Mouse (Mus musculus) heart, embryonic 13.5 days (tissue): ENCODE measurements around the gene Sap30bp. TPM values are rescaled to one million over a fixed set of nuclear protein-coding genes. Genes with fewer than 3 reads are reported as not detected.
A peak's percentile ranks its signal among the peaks of the same experiment; 100 is the strongest.

Experiments
- ATAC-seq: fragments of 200-750 bp; cut with Nextera tagmentation; 2 replicates; pipeline ENCODE4 v1.8.0; 2017; ENCODE audit warnings: moderate TSS enrichment; ENCODE audit not compliant: insufficient number of reproducible peaks, low FRiP score, low TSS enrichment; ENCODE audit errors: extremely low read depth
- H3K27ac ChIP-seq: fragments of 300-500 bp; sonication (generic); replicated peaks from 2 replicates; pipeline ENCODE4 v1.5.1; 2015; ENCODE audit warnings: moderate library complexity, mild to moderate bottlenecking, inconsistent platforms
- H3K27me3 ChIP-seq: fragments of 300-500 bp; sonication (generic); replicated peaks from 2 replicates; pipeline ENCODE4 v1.6.1; 2015; ENCODE audit warnings: mild to moderate bottlenecking, inconsistent platforms
- H3K36me3 ChIP-seq: fragments of 300-500 bp; sonication (generic); 2 replicates; pipeline ENCODE4 v1.6.1; 2015; ENCODE audit warnings: mild to moderate bottlenecking, inconsistent platforms
- H3K4me1 ChIP-seq: fragments of 300-500 bp; sonication (generic); 2 replicates; pipeline ENCODE4 v1.6.1; 2015; ENCODE audit warnings: inconsistent platforms
- H3K4me2 ChIP-seq: fragments of 300-500 bp; sonication (generic); 2 replicates; pipeline ENCODE4 v1.6.1; 2015; ENCODE audit warnings: inconsistent platforms, mild to moderate bottlenecking, moderate library complexity
- H3K4me3 ChIP-seq: fragments of 300-500 bp; sonication (generic); 2 replicates; pipeline ENCODE4 v1.5.1; 2015; ENCODE audit warnings: moderate library complexity, mild to moderate bottlenecking, inconsistent platforms
- H3K9ac ChIP-seq: fragments of 300-500 bp; sonication (generic); 2 replicates; pipeline ENCODE4 v1.6.1; 2015; ENCODE audit warnings: inconsistent platforms, mild to moderate bottlenecking, moderate library complexity
- H3K9me3 ChIP-seq: fragments of 300-500 bp; sonication (generic); 2 replicates; pipeline ENCODE4 v1.6.1; 2016; ENCODE audit warnings: inconsistent platforms
- WGBS: fragments of 180-500 bp; shearing (Covaris S2); methylation state at CpG from one replicate; pipeline ENCODE4 v1.1.7; 2015; ENCODE audit warnings: mixed read lengths; 5-methylcytosine and 5-hydroxymethylcytosine counted together
- polyA plus RNA-seq: library from polyadenylated mRNA; unstranded; fragments of >200 nt; fragmentation: Nextera tagmentation; extraction: Ambion mirVana; gene quantifications from 2 replicates; pipeline ENCODE4 v1.2.1, GENCODE M21; 2015

Gene Sap30bp
- polyA plus RNA-seq, 1 experiment from 2014 or later = 23.3 TPM

GRCm38 (mm10) chr11:115933747-115934110, 647 bp downstream of the Sap30bp start:
- 0 out of 2 replicates have a peak overlapping the region, but pooled peaks have one; percentile 12 for H3K27ac ChIP-seq
- no peaks in the 10 kb centered on the region for H3K27me3 ChIP-seq
- no peaks in the 10 kb centered on the region for H3K9me3 ChIP-seq
- H3K36me3 ChIP-seq = peaks cover 44% of the 10 kb centered on the region
- peaks cover 21% of the 10 kb centered on the region for H3K4me1 ChIP-seq
- under 1% methylated on average over 16 of the region's 16 CpGs for WGBS
- H3K4me2 ChIP-seq = peak overlapping the region; percentile 83
- ATAC-seq = no peak
- peak overlapping the region; percentile 86 for H3K9ac ChIP-seq
- peak overlapping the region; percentile 69 for H3K4me3 ChIP-seq

DNA sequence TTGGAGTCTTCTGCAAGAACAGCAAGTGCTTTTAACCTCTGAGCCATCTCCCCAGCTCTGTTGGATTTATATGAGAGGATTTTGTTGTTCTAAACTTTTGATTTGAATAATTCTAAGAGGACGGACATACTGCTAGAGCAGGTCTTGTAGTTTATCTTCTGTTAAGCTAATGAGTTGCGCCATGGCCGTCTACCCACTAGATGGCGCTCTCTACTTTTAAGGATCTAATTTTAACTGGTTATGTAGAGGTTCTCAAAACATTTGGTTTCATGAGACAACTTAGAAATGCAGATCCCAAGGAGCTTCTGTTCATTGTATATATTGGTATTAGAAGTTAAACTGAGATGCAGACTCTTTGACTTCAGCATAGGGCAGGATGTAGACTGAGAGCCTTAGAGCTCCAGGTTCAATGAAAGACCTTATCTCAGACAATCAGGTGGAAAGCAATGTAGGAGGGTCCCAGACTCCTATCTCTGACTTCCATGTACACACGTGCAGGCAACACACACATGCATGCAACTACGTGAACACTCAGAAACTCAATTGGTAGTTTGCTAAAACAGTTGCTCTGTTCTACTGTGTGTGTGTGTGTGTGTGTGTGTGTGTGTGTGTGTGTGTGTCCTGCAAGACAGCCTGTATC, 6.7 kb downstream of the Sap30bp start:
- Histone ChIP-seq H3K27me3 (no peaks in the 10 kb centered on the region), H3K36me3 (peaks cover 87% of the 10 kb centered on the region), H3K9me3 (no peaks in the 10 kb centered on the region), H3K4me3 (no peak overlapping the region), H3K27ac (no peak overlapping the region), H3K4me1 (peaks cover 1% of the 10 kb centered on the region), H3K4me2 (no peak overlapping the region), H3K9ac (no peak overlapping the region)
- WGBS = 35% methylated on average over 6 of the region's 6 CpGs
- no peak for ATAC-seq

- H3K4me2 ChIP-seq = no peak overlapping the region
- 78% methylated on average over 7 of the region's 7 CpGs for WGBS
Observed at GRCm38 (mm10) chr11:115941980-115942379, 8.9 kb downstream of the Sap30bp start.

DNA sequence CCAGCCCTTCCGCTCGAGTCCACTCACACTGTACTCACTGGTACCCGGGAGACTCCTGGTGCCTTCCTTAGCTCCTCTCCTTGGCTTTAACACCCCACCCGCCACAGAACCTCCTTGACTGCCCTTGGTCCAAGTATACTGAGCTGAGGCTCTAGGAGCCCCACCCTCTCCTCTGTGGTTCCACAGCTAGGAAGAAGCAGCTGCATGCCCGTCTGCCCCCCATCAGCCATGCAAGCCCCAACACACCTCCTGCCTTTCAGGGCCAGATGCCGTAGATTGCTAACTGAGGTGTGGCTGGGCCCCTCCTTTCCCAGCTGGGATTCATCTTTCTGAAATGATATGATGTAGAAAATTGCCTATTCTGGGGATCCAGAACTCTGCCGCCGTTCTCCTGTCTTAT, 12.2 kb downstream of the Sap30bp start:
- WGBS = 83% methylated on average over 8 of the region's 8 CpGs
- Histone ChIP-seq H3K4me3 (no peak overlapping the region), H3K4me1 (no peaks in the 10 kb centered on the region), H3K36me3 (peaks cover 88% of the 10 kb centered on the region), H3K27ac (no peak overlapping the region), H3K4me2 (no peak overlapping the region), H3K9ac (no peak overlapping the region), H3K27me3 (no peaks in the 10 kb centered on the region), H3K9me3 (no peaks in the 10 kb centered on the region)
- ATAC-seq = no peak

More at GRCm38 (mm10) chr11:115941980-115942379, 8.9 kb downstream of the Sap30bp start:
- no peak for ATAC-seq
- H3K4me3 ChIP-seq = no peak overlapping the region
- no peaks in the 10 kb centered on the region for H3K9me3 ChIP-seq
- H3K27ac ChIP-seq = no peak overlapping the region
- no peaks in the 10 kb centered on the region for H3K27me3 ChIP-seq
- no peak overlapping the region for H3K9ac ChIP-seq
- H3K36me3 ChIP-seq = peaks cover 91% of the 10 kb centered on the region
- H3K4me1 ChIP-seq = no peaks in the 10 kb centered on the region

- H3K27ac ChIP-seq = peak overlapping the region; percentile 42
Observed at GRCm38 (mm10) chr11:115946221-115946828, 13.2 kb downstream of the Sap30bp start.

DNA sequence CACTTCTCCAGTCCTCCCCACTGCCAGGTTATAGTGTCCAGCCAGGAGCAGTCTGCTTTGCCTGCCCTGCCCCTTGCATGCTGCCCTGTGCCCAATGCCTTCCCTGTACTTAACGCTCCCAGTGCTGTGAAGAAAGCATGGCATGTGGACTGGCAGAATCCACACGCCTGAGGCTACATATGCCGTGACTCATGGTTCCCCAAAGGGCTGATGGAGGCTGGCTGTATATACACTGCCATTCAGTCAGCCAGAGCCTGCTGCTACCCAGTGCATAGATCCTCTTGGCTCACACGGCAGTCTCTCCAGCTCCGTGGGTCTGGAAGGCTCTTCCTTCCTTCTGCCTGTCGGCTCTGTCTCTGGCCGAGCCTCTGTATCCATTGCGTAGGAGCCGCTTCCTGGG, 15.2 kb downstream of the Sap30bp start:
- Histone ChIP-seq H3K9ac (no peak overlapping the region), H3K4me2 (no peak overlapping the region), H3K9me3 (no peaks in the 10 kb centered on the region), H3K36me3 (peaks cover 87% of the 10 kb centered on the region), H3K4me1 (no peaks in the 10 kb centered on the region), H3K27me3 (no peaks in the 10 kb centered on the region), H3K27ac (no peak overlapping the region), H3K4me3 (no peak overlapping the region)
- no peak for ATAC-seq
- WGBS = 91% methylated on average over 9 of the region's 9 CpGs

More at GRCm38 (mm10) chr11:115946221-115946828, 13.2 kb downstream of the Sap30bp start:
- Histone ChIP-seq H3K4me1 (no peaks in the 10 kb centered on the region), H3K36me3 (peaks cover 87% of the 10 kb centered on the region), H3K9me3 (no peaks in the 10 kb centered on the region), H3K4me3 (no peak overlapping the region), H3K4me2 (no peak overlapping the region), H3K9ac (no peak overlapping the region), H3K27me3 (no peaks in the 10 kb centered on the region)
- WGBS = 80% methylated on average over 9 of the region's 9 CpGs
- no peak for ATAC-seq

DNA sequence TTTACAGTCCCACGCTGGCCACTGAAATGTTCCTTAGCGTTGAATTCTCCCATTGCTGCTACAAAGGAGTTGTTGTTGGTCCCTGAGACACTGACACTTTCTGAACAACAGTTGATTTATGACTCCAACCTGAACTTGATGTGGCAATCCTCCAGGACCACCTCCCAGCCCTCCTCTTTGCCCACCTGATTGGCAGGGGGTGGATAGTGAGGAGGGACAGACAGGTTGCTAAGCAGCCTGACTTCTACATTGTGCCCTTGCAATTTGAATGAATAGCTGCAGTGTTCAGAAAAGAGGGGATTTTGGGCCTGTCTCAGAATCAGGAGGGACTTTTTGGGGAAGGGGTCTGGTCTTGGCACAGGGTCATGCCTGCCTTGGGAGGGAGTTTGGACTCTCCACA, 17.6 kb downstream of the Sap30bp start:
- ATAC-seq = no peak
- Histone ChIP-seq H3K36me3 (peaks cover 90% of the 10 kb centered on the region), H3K9me3 (no peaks in the 10 kb centered on the region), H3K4me2 (no peak overlapping the region), H3K27me3 (no peaks in the 10 kb centered on the region), H3K4me3 (no peak overlapping the region), H3K4me1 (no peaks in the 10 kb centered on the region), H3K9ac (no peak overlapping the region), H3K27ac (no peak overlapping the region)
- WGBS = 94% methylated on average over 2 of the region's 2 CpGs

DNA sequence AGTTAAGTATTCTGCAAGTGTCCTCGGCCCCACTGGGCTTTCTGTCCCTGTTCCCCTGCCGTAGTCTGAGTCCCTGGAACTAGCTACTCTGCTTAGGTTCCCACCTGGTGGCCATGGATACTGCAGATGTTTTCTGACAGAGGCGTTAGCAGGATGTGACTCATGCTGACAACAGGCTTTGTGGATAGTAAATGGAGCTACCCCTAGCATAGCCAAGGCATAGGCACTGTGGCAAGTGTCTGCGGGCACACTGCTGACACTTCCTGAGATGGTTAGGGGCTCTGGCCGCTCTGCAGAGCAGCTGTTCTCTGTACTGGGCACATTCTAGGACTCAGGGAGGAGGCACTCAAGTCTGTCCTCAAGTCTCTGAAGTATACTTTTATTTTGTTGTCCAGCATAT, 21.6 kb downstream of the Sap30bp start:
- peaks cover 6% of the 10 kb centered on the region; the same call in 1 of the 2 replicates for H3K4me1 ChIP-seq
- no peak overlapping the region for H3K4me3 ChIP-seq
- H3K27ac ChIP-seq = no peak overlapping the region
- ATAC-seq = no peak
- no peak overlapping the region for H3K4me2 ChIP-seq
- no peak overlapping the region for H3K9ac ChIP-seq
- 75% methylated on average over 5 of the region's 5 CpGs for WGBS
- peaks cover 82% of the 10 kb centered on the region for H3K36me3 ChIP-seq
- H3K9me3 ChIP-seq = no peaks in the 10 kb centered on the region
- no peaks in the 10 kb centered on the region for H3K27me3 ChIP-seq

- Histone ChIP-seq H3K4me1 (peaks cover 6% of the 10 kb centered on the region; the same call in 1 of the 2 replicates), H3K9ac (no peak overlapping the region), H3K9me3 (no peaks in the 10 kb centered on the region), H3K36me3 (peaks cover 82% of the 10 kb centered on the region), H3K4me3 (no peak overlapping the region), H3K27ac (0 out of 2 replicates have a peak overlapping the region, but pooled peaks have one; percentile 1), H3K4me2 (no peak overlapping the region), H3K27me3 (no peaks in the 10 kb centered on the region)
- 74% methylated on average over 10 of the region's 10 CpGs for WGBS
- ATAC-seq = no peak
Observed at GRCm38 (mm10) chr11:115955195-115955858, 22.2 kb downstream of the Sap30bp start.

- ATAC-seq = no peak
- Histone ChIP-seq H3K4me3 (no peak overlapping the region), H3K4me1 (peaks cover 6% of the 10 kb centered on the region; the same call in 1 of the 2 replicates), H3K27me3 (no peaks in the 10 kb centered on the region), H3K9me3 (no peaks in the 10 kb centered on the region), H3K9ac (no peak overlapping the region), H3K4me2 (no peak overlapping the region), H3K27ac (peak overlapping the region; percentile 36), H3K36me3 (peaks cover 83% of the 10 kb centered on the region)
- WGBS = 62% methylated on average over 4 of the region's 4 CpGs
Observed at GRCm38 (mm10) chr11:115956453-115956852, 23.4 kb downstream of the Sap30bp start.

DNA sequence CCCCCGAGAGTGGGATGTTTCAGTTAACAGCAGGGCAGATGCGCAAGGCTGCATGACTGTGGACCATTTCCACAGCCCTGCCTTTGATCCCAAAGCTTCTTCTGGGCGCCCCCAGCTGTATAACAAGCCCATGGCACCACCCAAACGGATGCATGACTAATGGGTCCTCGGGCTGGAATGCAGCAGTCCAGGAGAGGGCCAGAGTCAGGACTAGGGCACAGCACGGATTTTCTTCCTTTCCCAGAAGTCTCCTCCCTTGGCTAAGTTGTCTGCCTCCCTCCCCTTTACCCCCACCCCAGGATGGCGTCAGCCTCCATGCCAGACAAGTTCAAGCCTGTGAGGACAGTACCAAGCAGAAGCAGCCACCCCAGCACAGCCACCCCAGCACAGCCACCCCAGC, 24.9 kb downstream of the Sap30bp start:
- Histone ChIP-seq H3K9ac (no peak overlapping the region), H3K27me3 (no peaks in the 10 kb centered on the region), H3K36me3 (peaks cover 83% of the 10 kb centered on the region), H3K4me1 (peaks cover 6% of the 10 kb centered on the region; the same call in 1 of the 2 replicates), H3K4me2 (no peak overlapping the region), H3K27ac (no peak overlapping the region), H3K4me3 (no peak overlapping the region), H3K9me3 (no peaks in the 10 kb centered on the region)
- no peak for ATAC-seq
- WGBS = 77% methylated on average over 7 of the region's 7 CpGs
